Mouse (Mus musculus): ENCODE measurements around the gene Xrcc6. TPM values are rescaled to one million over a fixed set of nuclear protein-coding genes. Genes with fewer than 3 reads are reported as not detected.

Gene Xrcc6
- total and polyA plus RNA-seq, 3 experiments, result 18.6 to 24.3 (median 18.9) TPM

GRCm38 (mm10) chr15:82011947-82012346 lies 24.3 kb downstream of the Xrcc6 start:
- peaks cover 1% of the 10 kb centered on the region; the same call in 1 of the 2 replicates for H3K4me1 ChIP-seq (ENCODE audit: control insufficient read depth, insufficient read depth, low read length)
- intact Hi-C loops (cut with DNase I), result no loop called here
- no peaks in the 10 kb centered on the region for H3K27me3 ChIP-seq (ENCODE audit: control insufficient read depth, insufficient read depth, low read length)
- no peaks in the 10 kb centered on the region; the same call in 1 of the 2 replicates for H3K36me3 ChIP-seq (ENCODE audit: control insufficient read depth, insufficient read depth, low read length)
- WGBS, result 77% methylated on average over 6 of the region's 6 CpGs
- no peak for DNase-seq
- H3K79me2 ChIP-seq (replicated peaks; ENCODE audit: control insufficient read depth, insufficient read depth, low read length), result no peaks in the 10 kb centered on the region; the same call in 1 of the 2 replicates
- TF ChIP-seq POLR2A (IDR thresholded peaks at IDR 0.05; ENCODE audit: insufficient read depth, low read depth, low read length) (no peak), EP300 (IDR thresholded peaks at IDR 0.05; ENCODE audit: insufficient read depth, low read depth, low read length) (no peak)
- no peak overlapping the region for H3K4me3 ChIP-seq
- H3K27ac ChIP-seq, result no peak overlapping the region
- H3K9ac ChIP-seq (ENCODE audit: low read depth, low read length), result no peak overlapping the region

GRCm38 (mm10) chr15:82014745-82015391 lies 27.2 kb downstream of the Xrcc6 start:
- intact Hi-C loops (cut with DNase I), result no loop called here

GRCm38 (mm10) chr15:82015392-82016100 lies 27.9 kb downstream of the Xrcc6 start:
- Histone ChIP-seq H3K79me2 (replicated peaks; ENCODE audit: control insufficient read depth, insufficient read depth, low read length) (no peaks in the 10 kb centered on the region; the same call in 1 of the 2 replicates), H3K27me3 (ENCODE audit: control insufficient read depth, insufficient read depth, low read length) (no peaks in the 10 kb centered on the region), H3K4me3 (peak overlapping the region; percentile 68), H3K36me3 (ENCODE audit: control insufficient read depth, insufficient read depth, low read length) (no peaks in the 10 kb centered on the region; the same call in 1 of the 2 replicates), H3K9ac (ENCODE audit: low read depth, low read length) (peak overlapping the region; percentile 78), H3K4me1 (ENCODE audit: control insufficient read depth, insufficient read depth, low read length) (peaks cover 1% of the 10 kb centered on the region; the same call in 1 of the 2 replicates), H3K27ac (peak overlapping the region; percentile 74)
- intact Hi-C loops (cut with DNase I), result no loop called here
- 1% methylated on average over 39 of the region's 39 CpGs for WGBS
- TF ChIP-seq POLR2A (IDR thresholded peaks at IDR 0.05; ENCODE audit: insufficient read depth, low read depth, low read length) (no peak), CTCF (IDR thresholded peaks at IDR 0.05) (0 out of 2 replicates have a peak, but pooled peaks have one; percentile 14)
- DNase-seq, result peak; percentile 36 to 40

More at GRCm38 (mm10) chr15:82014745-82015391, 27.2 kb downstream of the Xrcc6 start:
- Histone ChIP-seq H3K9ac (ENCODE audit: low read depth, low read length) (peak overlapping the region; percentile 78), H3K36me3 (ENCODE audit: control insufficient read depth, insufficient read depth, low read length) (no peaks in the 10 kb centered on the region; the same call in 1 of the 2 replicates), H3K79me2 (replicated peaks; ENCODE audit: control insufficient read depth, insufficient read depth, low read length) (no peaks in the 10 kb centered on the region; the same call in 1 of the 2 replicates), H3K27ac (peak overlapping the region; percentile 74), H3K27me3 (ENCODE audit: control insufficient read depth, insufficient read depth, low read length) (no peaks in the 10 kb centered on the region), H3K4me1 (ENCODE audit: control insufficient read depth, insufficient read depth, low read length) (peaks cover 1% of the 10 kb centered on the region; the same call in 1 of the 2 replicates), H3K4me3 (peak overlapping the region; percentile 68)
- DNase-seq, result no peak
- no peak for TF ChIP-seq EP300 (IDR thresholded peaks at IDR 0.05; ENCODE audit: insufficient read depth, low read depth, low read length)
- no peak for TF ChIP-seq CTCF (IDR thresholded peaks at IDR 0.05)
- TF ChIP-seq POLR2A (IDR thresholded peaks at IDR 0.05; ENCODE audit: insufficient read depth, low read depth, low read length), result no peak
- 19% methylated on average over 9 of the region's 9 CpGs for WGBS

- intact Hi-C loops (cut with DNase I), result no loop called here
- H3K27ac ChIP-seq, result peak overlapping the region; percentile 74
- H3K4me3 ChIP-seq, result peak overlapping the region; percentile 68
- H3K36me3 ChIP-seq (ENCODE audit: control insufficient read depth, insufficient read depth, low read length), result no peaks in the 10 kb centered on the region; the same call in 1 of the 2 replicates
- H3K27me3 ChIP-seq (ENCODE audit: control insufficient read depth, insufficient read depth, low read length), result no peaks in the 10 kb centered on the region
- peak; percentile 99 to 100 for DNase-seq
- peak overlapping the region; percentile 87 for H3K9ac ChIP-seq (ENCODE audit: low read depth, low read length)
- TF ChIP-seq CTCF (IDR thresholded peaks at IDR 0.05), result peak; percentile 32
- peak; percentile 81 for TF ChIP-seq POLR2A (IDR thresholded peaks at IDR 0.05; ENCODE audit: insufficient read depth, low read depth, low read length)
- peak; percentile 66; the same call in 1 of the 2 replicates for TF ChIP-seq EP300 (IDR thresholded peaks at IDR 0.05; ENCODE audit: insufficient read depth, low read depth, low read length)
- H3K79me2 ChIP-seq (replicated peaks; ENCODE audit: control insufficient read depth, insufficient read depth, low read length), result no peaks in the 10 kb centered on the region
- under 1% methylated on average over 53 of the region's 53 CpGs for WGBS
- peaks cover 1% of the 10 kb centered on the region; the same call in 1 of the 2 replicates for H3K4me1 ChIP-seq (ENCODE audit: control insufficient read depth, insufficient read depth, low read length)
Observed at GRCm38 (mm10) chr15:82016101-82016808, 28.6 kb downstream of the Xrcc6 start.

- WGBS, result 16% methylated on average over 6 of the region's 6 CpGs
- peak overlapping the region; percentile 87 for H3K9ac ChIP-seq (ENCODE audit: low read depth, low read length)
- H3K36me3 ChIP-seq (ENCODE audit: control insufficient read depth, insufficient read depth, low read length), result no peaks in the 10 kb centered on the region; the same call in 1 of the 2 replicates
- H3K4me3 ChIP-seq, result peak overlapping the region; percentile 68
- no peak for TF ChIP-seq POLR2A (IDR thresholded peaks at IDR 0.05; ENCODE audit: insufficient read depth, low read depth, low read length)
- TF ChIP-seq CTCF (IDR thresholded peaks at IDR 0.05), result no peak
- no peak for TF ChIP-seq EP300 (IDR thresholded peaks at IDR 0.05; ENCODE audit: insufficient read depth, low read depth, low read length)
- no peaks in the 10 kb centered on the region for H3K27me3 ChIP-seq (ENCODE audit: control insufficient read depth, insufficient read depth, low read length)
- H3K4me1 ChIP-seq (ENCODE audit: control insufficient read depth, insufficient read depth, low read length), result peaks cover 1% of the 10 kb centered on the region; the same call in 1 of the 2 replicates
- intact Hi-C loops (cut with DNase I), result no loop called here
- no peak for DNase-seq
- no peak overlapping the region for H3K27ac ChIP-seq
- no peaks in the 10 kb centered on the region for H3K79me2 ChIP-seq (replicated peaks; ENCODE audit: control insufficient read depth, insufficient read depth, low read length)
Observed at GRCm38 (mm10) chr15:82016830-82017229, 29.2 kb downstream of the Xrcc6 start.

Data from heart, adult 2 months (tissue).